Mouse (Mus musculus): ENCODE data around the gene Usp5.

- no peak for TF ChIP-seq CTCF (IDR thresholded peaks at IDR 0.05; ENCODE audit: control insufficient read depth, insufficient read depth, insufficient read length)
- TF ChIP-seq USF1 (IDR thresholded peaks at IDR 0.05; ENCODE audit: low read depth): no peak
- no peak for TF ChIP-seq FOSL1 (IDR thresholded peaks at IDR 0.05; ENCODE audit: insufficient read depth, low read length, poor library complexity, severe bottlenecking)
- TF ChIP-seq MYOD1 (IDR thresholded peaks at IDR 0.05; ENCODE audit: control insufficient read depth, insufficient read length, low read depth): no peak
Observed at GRCm38 (mm10) chr6:124765951-124766350, 63.3 kb downstream of the Usp5 start.

Measured in C2C12 (cell line).